Mouse (Mus musculus): ENCODE results near the gene Bcl2l14. TPM values are rescaled to one million over a fixed set of nuclear protein-coding genes. Genes with fewer than 3 reads are reported as not detected.

Bcl2l14 gene
- polyA plus RNA-seq, 1 experiment from 2014 or later, result 8.9 TPM

Other genes starting within 250 kb of the Bcl2l14 start
- gene Lrp6, start 170.6 kb downstream of the Bcl2l14 start, polyA plus RNA-seq (2015; fragmentation: Nextera tagmentation; extraction: Ambion mirVana), result 34.6 and 37.4 TPM in 2 replicates
- gene Mansc1, start 236.2 kb downstream of the Bcl2l14 start, polyA plus RNA-seq (2015; fragmentation: Nextera tagmentation; extraction: Ambion mirVana), result 5.7 and 7.8 TPM in 2 replicates
- gene Borcs5, start 243.2 kb downstream of the Bcl2l14 start, polyA plus RNA-seq (2015; fragmentation: Nextera tagmentation; extraction: Ambion mirVana), result 16.2 and 18.5 TPM in 2 replicates

Measured in kidney, embryonic 16.5 days (tissue).